Mouse (Mus musculus): ENCODE results near the gene Xkr8. TPM values are rescaled to one million over a fixed set of nuclear protein-coding genes. Genes with fewer than 3 reads are reported as not detected.
A peak's percentile ranks its signal among the peaks of the same experiment; 100 is the strongest.

Xkr8 gene
- polyA plus RNA-seq, 1 experiment from 2014 or later, result 5.1 TPM

DNA sequence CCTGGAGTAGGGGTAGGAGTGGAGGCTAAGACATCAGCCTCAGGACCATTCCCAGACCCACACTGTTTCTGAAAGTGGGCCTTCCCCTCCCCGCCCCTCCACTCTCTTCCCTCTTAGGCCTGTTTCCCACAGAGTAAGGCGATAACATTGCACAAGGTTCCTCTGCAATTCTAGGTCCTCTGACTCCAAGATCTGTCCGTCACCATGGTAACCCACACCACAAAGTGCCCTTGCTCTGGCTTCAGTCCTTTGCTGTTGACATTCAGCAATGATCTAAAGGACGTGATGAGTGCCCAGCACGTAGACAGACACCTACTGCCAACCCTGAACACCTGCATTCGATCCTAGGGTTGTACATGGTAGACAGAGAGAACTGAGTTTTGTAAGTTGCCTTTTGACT is 20.6 kb upstream of the Xkr8 start:
- no peak overlapping the region for H3K4me3 ChIP-seq (ENCODE audit: low read depth, low read length)
- 46% methylated on average over 6 of the region's 6 CpGs for WGBS
- H3K9ac ChIP-seq (replicated peaks; ENCODE audit: low read depth), result no peak overlapping the region
- H3K36me3 ChIP-seq (ENCODE audit: insufficient read depth, low read length), result no peaks in the 10 kb centered on the region
- H3K27me3 ChIP-seq (replicated peaks; ENCODE audit: insufficient read depth, low read length), result no peaks in the 10 kb centered on the region
- no peaks in the 10 kb centered on the region for H3K9me3 ChIP-seq (ENCODE audit: low read length)
- DNase-seq (ENCODE audit: low spot score) (peak; percentile 81), ATAC-seq (peak; percentile 70)
- H3K4me2 ChIP-seq (replicated peaks; ENCODE audit: low read depth, low read length), result no peak overlapping the region
- TF ChIP-seq CTCF (IDR thresholded peaks at IDR 0.05) (no peak), EP300 (IDR thresholded peaks at IDR 0.05) (no peak)
- no peak overlapping the region for H3K27ac ChIP-seq (ENCODE audit: low read length)
- 0 out of 2 replicates have a peak, but pooled peaks cover 8% of the 10 kb centered on the region for H3K4me1 ChIP-seq (ENCODE audit: insufficient read depth, low read depth, low read length)

DNA sequence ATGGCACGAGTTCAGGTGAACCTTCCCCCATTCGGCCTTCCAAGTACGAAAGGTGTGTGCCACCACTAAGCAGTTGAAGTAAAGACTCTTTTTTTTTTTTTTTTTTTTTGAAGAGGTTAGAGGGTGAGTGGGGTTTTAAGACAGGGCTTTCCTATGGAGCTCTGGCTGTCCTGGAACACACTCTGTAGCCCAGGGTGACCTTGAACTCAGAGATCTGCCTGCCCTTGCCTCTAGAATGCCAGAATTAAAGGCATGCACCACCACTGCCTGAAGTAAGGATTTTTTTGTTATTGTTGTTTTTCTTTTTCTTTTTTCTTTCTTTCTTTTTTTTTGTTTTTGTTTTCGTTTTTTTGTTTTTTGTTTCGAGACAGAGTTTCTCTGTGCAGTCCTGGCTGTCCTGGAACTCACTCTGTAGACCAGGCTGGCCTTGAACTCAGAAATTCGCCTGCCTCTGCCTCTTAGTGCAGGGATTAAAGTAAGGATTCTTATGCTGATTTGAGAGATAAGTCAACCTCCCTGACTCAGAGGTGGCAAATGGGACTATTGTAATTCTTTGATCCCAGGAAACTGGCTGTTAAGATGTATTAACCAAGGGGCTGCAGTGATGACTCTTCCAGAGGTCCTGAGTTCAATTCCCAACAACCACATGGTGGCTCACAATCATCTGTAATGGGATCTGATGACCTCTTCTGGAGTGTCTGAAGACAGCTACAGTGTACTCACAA is 17.1 kb upstream of the Xkr8 start:
- no peak for ATAC-seq
- H3K36me3 ChIP-seq (ENCODE audit: insufficient read depth, low read length), result no peaks in the 10 kb centered on the region
- no peak overlapping the region for H3K9ac ChIP-seq (replicated peaks; ENCODE audit: low read depth)
- H3K27ac ChIP-seq (ENCODE audit: low read length), result no peak overlapping the region
- no peaks in the 10 kb centered on the region for H3K27me3 ChIP-seq (replicated peaks; ENCODE audit: insufficient read depth, low read length)
- no peak for TF ChIP-seq CTCF (IDR thresholded peaks at IDR 0.05)
- WGBS, result 72% methylated on average over 6 of the region's 6 CpGs
- H3K4me3 ChIP-seq (ENCODE audit: low read depth, low read length), result no peak overlapping the region
- DNase-seq (ENCODE audit: low spot score), result no peak
- H3K4me2 ChIP-seq (replicated peaks; ENCODE audit: low read depth, low read length), result no peak overlapping the region
- no peaks in the 10 kb centered on the region for H3K9me3 ChIP-seq (ENCODE audit: low read length)
- H3K4me1 ChIP-seq (ENCODE audit: insufficient read depth, low read depth, low read length), result no peaks in the 10 kb centered on the region

DNA sequence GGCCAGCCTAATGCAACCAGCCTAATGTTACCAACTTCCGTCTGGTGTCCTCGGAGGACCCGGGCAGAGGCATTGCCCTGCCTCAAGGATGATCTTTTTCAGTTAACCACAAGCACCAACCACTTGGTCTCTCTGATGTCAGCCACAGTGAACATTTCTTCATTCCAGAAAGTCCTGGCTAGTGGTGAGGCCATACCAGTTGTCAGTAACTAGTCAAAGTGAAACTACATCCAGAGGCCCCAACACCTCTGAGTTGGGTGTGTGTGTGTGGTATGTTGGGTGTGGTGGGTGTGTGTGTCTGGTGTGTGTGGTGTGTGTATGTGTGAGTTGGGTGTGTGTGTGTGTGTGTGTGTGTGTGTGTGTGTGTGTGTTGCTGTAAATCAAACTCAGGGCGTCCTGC is 16.4 kb upstream of the Xkr8 start:
- peak; percentile 17 for DNase-seq (ENCODE audit: low spot score)
- no peaks in the 10 kb centered on the region for H3K36me3 ChIP-seq (ENCODE audit: insufficient read depth, low read length)
- H3K27ac ChIP-seq (ENCODE audit: low read length), result no peak overlapping the region
- ATAC-seq, result no peak; the same call in 1 of the 2 replicates
- H3K4me2 ChIP-seq (replicated peaks; ENCODE audit: low read depth, low read length), result no peak overlapping the region
- 96% methylated on average over 4 of the region's 4 CpGs for WGBS
- H3K4me3 ChIP-seq (ENCODE audit: low read depth, low read length), result no peak overlapping the region
- H3K9ac ChIP-seq (replicated peaks; ENCODE audit: low read depth), result no peak overlapping the region
- no peaks in the 10 kb centered on the region for H3K9me3 ChIP-seq (ENCODE audit: low read length)
- H3K4me1 ChIP-seq (ENCODE audit: insufficient read depth, low read depth, low read length), result no peaks in the 10 kb centered on the region
- TF ChIP-seq EP300 (IDR thresholded peaks at IDR 0.05) (no peak), CTCF (IDR thresholded peaks at IDR 0.05) (no peak)
- no peaks in the 10 kb centered on the region for H3K27me3 ChIP-seq (replicated peaks; ENCODE audit: insufficient read depth, low read length)

DNA sequence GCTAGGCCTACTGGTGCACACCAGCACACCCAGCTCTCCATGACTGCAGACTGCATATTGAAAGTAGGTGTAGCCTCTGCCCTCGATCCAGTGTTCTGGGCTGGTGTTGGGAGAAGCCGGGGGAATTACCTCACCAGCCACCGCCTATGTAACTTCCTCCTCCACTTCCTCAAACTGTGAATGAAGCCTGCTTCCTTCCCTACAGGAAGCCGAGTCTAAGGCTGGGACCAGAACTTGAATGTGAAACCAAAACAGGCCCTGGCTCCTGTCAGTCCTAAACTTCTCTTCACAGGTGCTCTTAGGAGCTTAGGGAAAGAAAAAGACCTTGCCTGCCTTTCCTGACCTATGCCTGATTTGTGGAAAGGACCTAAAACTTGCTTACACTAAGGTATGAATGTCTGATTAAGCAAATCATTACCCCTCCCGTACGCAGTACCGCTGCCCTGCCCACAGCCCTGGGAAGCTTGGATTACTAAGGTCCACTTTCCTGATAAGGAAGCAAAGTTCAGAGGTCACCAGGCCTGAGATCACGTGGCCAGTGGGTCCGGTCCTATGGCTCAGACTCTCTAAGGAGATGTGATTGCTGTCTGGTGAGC is 15.4 kb upstream of the Xkr8 start:
- Histone ChIP-seq H3K27me3 (replicated peaks; ENCODE audit: insufficient read depth, low read length) (no peaks in the 10 kb centered on the region), H3K36me3 (ENCODE audit: insufficient read depth, low read length) (no peaks in the 10 kb centered on the region), H3K4me1 (ENCODE audit: insufficient read depth, low read depth, low read length) (no peaks in the 10 kb centered on the region), H3K9me3 (ENCODE audit: low read length) (no peaks in the 10 kb centered on the region), H3K4me2 (replicated peaks; ENCODE audit: low read depth, low read length) (peak overlapping the region; percentile 15; the same call in 1 of the 2 replicates), H3K27ac (ENCODE audit: low read length) (peak overlapping the region; percentile 82), H3K4me3 (ENCODE audit: low read depth, low read length) (no peak overlapping the region), H3K9ac (replicated peaks; ENCODE audit: low read depth) (no peak overlapping the region)
- DNase-seq (ENCODE audit: low spot score), result peak; percentile 90
- WGBS, result 32% methylated on average over 9 of the region's 9 CpGs
- TF ChIP-seq CTCF (IDR thresholded peaks at IDR 0.05), result no peak
- peak; percentile 74 for TF ChIP-seq EP300 (IDR thresholded peaks at IDR 0.05)
- peak; percentile 93 for ATAC-seq

DNA sequence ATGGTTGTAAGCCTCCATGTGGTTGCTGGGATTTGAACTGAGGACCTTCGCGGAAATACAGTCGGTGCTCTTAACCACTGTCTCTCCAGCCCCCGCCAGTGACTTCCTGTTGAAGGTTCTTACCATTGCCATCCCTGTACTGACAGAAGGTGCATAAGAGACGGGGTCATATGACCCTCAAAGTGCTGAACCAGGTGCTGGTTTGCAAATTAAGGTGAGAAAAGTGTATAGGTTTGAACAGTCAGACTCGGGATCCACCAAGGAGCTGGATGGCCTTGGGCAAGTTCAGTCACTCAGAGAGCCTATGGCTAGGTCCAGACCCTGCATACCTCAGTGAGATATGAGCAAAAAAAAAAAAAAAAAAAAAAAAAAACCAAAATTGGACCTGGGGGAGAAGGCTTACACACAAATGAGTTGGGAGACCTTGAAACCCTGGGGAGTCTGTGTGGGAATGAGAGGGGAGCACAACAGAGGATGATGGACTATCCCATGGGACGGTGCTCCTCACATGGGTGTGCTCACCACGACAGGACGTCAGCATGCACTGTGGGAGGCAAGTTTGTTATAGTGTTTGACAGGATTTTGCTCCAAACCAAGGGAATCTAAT is 14.7 kb upstream of the Xkr8 start:
- peak overlapping the region; percentile 82 for H3K27ac ChIP-seq (ENCODE audit: low read length)
- no peak overlapping the region for H3K4me2 ChIP-seq (replicated peaks; ENCODE audit: low read depth, low read length)
- 86% methylated on average over 9 of the region's 9 CpGs for WGBS

More for the DNA sequence above, 14.7 kb upstream of the Xkr8 start:
- H3K27me3 ChIP-seq (replicated peaks; ENCODE audit: insufficient read depth, low read length), result no peaks in the 10 kb centered on the region
- H3K9ac ChIP-seq (replicated peaks; ENCODE audit: low read depth), result no peak overlapping the region
- no peaks in the 10 kb centered on the region for H3K9me3 ChIP-seq (ENCODE audit: low read length)
- no peak overlapping the region for H3K4me3 ChIP-seq (ENCODE audit: low read depth, low read length)
- DNase-seq (ENCODE audit: low spot score) (no peak), ATAC-seq (peak; percentile 4; the same call in 1 of the 2 replicates)
- H3K4me1 ChIP-seq (ENCODE audit: insufficient read depth, low read depth, low read length), result no peaks in the 10 kb centered on the region
- no peak for TF ChIP-seq CTCF (IDR thresholded peaks at IDR 0.05)
- no peak for TF ChIP-seq EP300 (IDR thresholded peaks at IDR 0.05)
- no peaks in the 10 kb centered on the region for H3K36me3 ChIP-seq (ENCODE audit: insufficient read depth, low read length)

Data from lung, postnatal 0 days (tissue).